Mouse (Mus musculus) limb, embryonic 13.5 days (tissue): ENCODE data around the gene Pgs1. TPM values are rescaled to one million over a fixed set of nuclear protein-coding genes. Genes with fewer than 3 reads are reported as not detected.

Source experiments
- ATAC-seq: fragments of 200-750 bp; cut with Nextera tagmentation; 2 replicates; pipeline ENCODE4 v1.8.0; 2017; ENCODE audit warnings: low read depth, moderate number of reproducible peaks, moderate TSS enrichment; ENCODE audit not compliant: low FRiP score
- H3K27ac ChIP-seq: fragments of 300-500 bp; sonication (generic); 2 replicates; pipeline ENCODE4 v1.5.1; 2015; ENCODE audit warnings: inconsistent platforms, mild to moderate bottlenecking, moderate library complexity
- H3K27me3 ChIP-seq: fragments of 300-500 bp; sonication (generic); 2 replicates; pipeline ENCODE4 v1.6.1; 2015; ENCODE audit warnings: mild to moderate bottlenecking, inconsistent platforms
- H3K36me3 ChIP-seq: fragments of 300-500 bp; sonication (generic); 2 replicates; pipeline ENCODE4 v1.6.1; 2015; ENCODE audit warnings: inconsistent platforms, mild to moderate bottlenecking, moderate library complexity
- H3K4me1 ChIP-seq: fragments of 300-500 bp; sonication (generic); 2 replicates; pipeline ENCODE4 v1.6.1; 2015; ENCODE audit warnings: inconsistent platforms
- H3K4me2 ChIP-seq: fragments of 300-500 bp; sonication (generic); replicated peaks from 2 replicates; pipeline ENCODE4 v1.6.1; 2015; ENCODE audit warnings: inconsistent platforms, mild to moderate bottlenecking, moderate library complexity
- H3K4me3 ChIP-seq: fragments of 300-500 bp; sonication (generic); 2 replicates; pipeline ENCODE4 v1.5.1; 2015; ENCODE audit warnings: moderate library complexity, mild to moderate bottlenecking, inconsistent platforms
- H3K9ac ChIP-seq: fragments of 300-500 bp; sonication (generic); 2 replicates; pipeline ENCODE4 v1.6.1; 2015; ENCODE audit warnings: mild to moderate bottlenecking, inconsistent platforms
- H3K9me3 ChIP-seq: fragments of 300-500 bp; sonication (generic); 2 replicates; pipeline ENCODE4 v1.6.1; 2016; ENCODE audit warnings: inconsistent platforms
- WGBS: fragments of 180-500 bp; shearing (Covaris S2); methylation state at CpG from one replicate; pipeline ENCODE4 v1.1.7; 2015; 5-methylcytosine and 5-hydroxymethylcytosine counted together
- polyA plus RNA-seq: library from polyadenylated mRNA; unstranded; fragments of >200 nt; fragmentation: Nextera tagmentation; extraction: Ambion mirVana; gene quantifications from 2 replicates; pipeline ENCODE4 v1.2.1, GENCODE M21; 2015

The Pgs1 gene
- polyA plus RNA-seq, 1 experiment from 2014 or later, result 35.7 TPM

DNA sequence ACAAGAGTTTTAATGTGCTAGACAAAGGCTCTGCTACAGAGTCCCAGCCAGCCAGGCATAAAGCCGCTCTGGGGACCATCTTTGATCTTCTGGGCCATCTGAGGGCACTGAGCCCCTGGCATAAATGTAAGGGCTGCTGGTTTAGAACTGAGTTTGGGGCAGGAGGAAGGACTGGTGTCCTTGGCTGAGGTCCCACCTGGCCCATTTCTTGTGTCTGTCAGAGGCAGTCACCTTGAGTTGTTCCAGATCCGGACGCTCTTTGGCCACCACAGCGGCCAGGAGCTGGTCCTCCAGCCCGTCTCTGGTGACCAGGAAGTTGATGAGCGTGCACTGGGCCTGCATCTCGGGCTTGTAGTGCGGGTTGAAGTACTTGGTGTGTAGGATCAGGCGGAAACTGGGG lies 56.7 kb downstream of the Pgs1 start:
- Histone ChIP-seq H3K27me3 (no peaks in the 10 kb centered on the region), H3K4me1 (peaks cover 7% of the 10 kb centered on the region), H3K4me2 (no peak overlapping the region), H3K9ac (no peak overlapping the region), H3K4me3 (no peak overlapping the region), H3K36me3 (no peaks in the 10 kb centered on the region), H3K9me3 (no peaks in the 10 kb centered on the region), H3K27ac (no peak overlapping the region)
- ATAC-seq, result no peak
- 92% methylated on average over 9 of the region's 9 CpGs for WGBS

GRCm38 (mm10) chr11:118043293-118043907 lies 57.3 kb downstream of the Pgs1 start:
- Histone ChIP-seq H3K36me3 (no peaks in the 10 kb centered on the region), H3K27me3 (no peaks in the 10 kb centered on the region), H3K27ac (no peak overlapping the region), H3K9ac (no peak overlapping the region), H3K4me2 (no peak overlapping the region), H3K9me3 (no peaks in the 10 kb centered on the region), H3K4me3 (no peak overlapping the region), H3K4me1 (peaks cover 7% of the 10 kb centered on the region)
- 59% methylated on average over 14 of the region's 14 CpGs for WGBS
- no peak for ATAC-seq

DNA sequence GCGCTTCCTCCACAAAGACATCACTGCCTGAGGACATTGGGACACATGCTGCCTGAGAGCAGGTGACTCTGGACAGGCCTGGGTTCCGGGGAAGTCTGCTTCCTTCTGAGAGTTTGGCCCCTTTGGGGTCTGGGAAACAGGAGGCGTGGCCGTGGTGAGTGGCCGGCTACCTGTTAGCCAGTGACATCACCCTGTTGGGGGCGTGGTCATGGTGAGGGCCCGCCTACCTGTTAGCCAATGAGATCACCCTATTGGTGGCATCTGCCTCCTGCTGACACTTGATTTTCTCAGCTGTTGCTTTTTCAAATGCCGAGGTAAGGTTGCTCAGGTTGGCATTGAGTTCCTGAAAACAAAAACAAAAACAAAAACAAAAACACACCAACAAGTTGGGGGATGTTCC lies 63.5 kb downstream of the Pgs1 start:
- Histone ChIP-seq H3K9ac (no peak overlapping the region), H3K4me3 (no peak overlapping the region), H3K36me3 (no peaks in the 10 kb centered on the region), H3K9me3 (no peaks in the 10 kb centered on the region), H3K4me2 (no peak overlapping the region), H3K4me1 (peaks cover 8% of the 10 kb centered on the region), H3K27me3 (no peaks in the 10 kb centered on the region), H3K27ac (no peak overlapping the region)
- no peak for ATAC-seq
- WGBS, result 28% methylated on average over 8 of the region's 8 CpGs

GRCm38 (mm10) chr11:118050174-118050573 lies 64.1 kb downstream of the Pgs1 start:
- Histone ChIP-seq H3K4me2 (no peak overlapping the region), H3K4me3 (no peak overlapping the region), H3K27ac (no peak overlapping the region), H3K4me1 (peaks cover 8% of the 10 kb centered on the region), H3K9ac (no peak overlapping the region), H3K36me3 (no peaks in the 10 kb centered on the region), H3K9me3 (no peaks in the 10 kb centered on the region), H3K27me3 (no peaks in the 10 kb centered on the region)
- no peak for ATAC-seq
- 81% methylated on average over 16 of the region's 16 CpGs for WGBS

DNA sequence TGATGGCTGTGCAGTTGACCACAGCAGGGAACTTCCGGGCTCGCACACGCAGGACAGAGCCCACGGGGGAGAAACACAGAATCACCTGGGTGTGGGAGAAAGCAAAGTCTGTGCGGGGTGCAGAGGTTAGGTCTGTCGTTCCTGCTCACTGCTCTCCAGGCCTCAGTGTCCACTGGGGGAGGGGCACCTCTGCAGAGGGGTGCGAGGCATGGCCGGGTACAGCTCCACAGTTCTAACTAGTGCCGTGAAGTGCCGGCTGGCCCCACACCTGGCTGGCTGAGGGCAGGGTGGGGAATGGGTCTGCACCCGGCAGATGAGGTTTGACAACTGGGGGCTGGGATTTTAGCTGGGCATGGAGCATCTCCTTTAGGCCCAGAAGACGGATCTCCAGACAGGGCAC lies 72.3 kb downstream of the Pgs1 start:
- H3K4me1 ChIP-seq, result 0 out of 2 replicates have a peak, but pooled peaks cover 4% of the 10 kb centered on the region
- no peak overlapping the region for H3K4me2 ChIP-seq
- no peak for ATAC-seq
- H3K9ac ChIP-seq, result no peak overlapping the region
- H3K36me3 ChIP-seq, result no peaks in the 10 kb centered on the region
- no peaks in the 10 kb centered on the region for H3K27me3 ChIP-seq
- no peak overlapping the region for H3K4me3 ChIP-seq
- no peak overlapping the region for H3K27ac ChIP-seq
- WGBS, result 68% methylated on average over 12 of the region's 12 CpGs
- no peaks in the 10 kb centered on the region for H3K9me3 ChIP-seq

- no peaks in the 10 kb centered on the region for H3K9me3 ChIP-seq
These were observed 72.8 kb downstream of the Pgs1 start for GRCm38 (mm10) chr11:118058872-118059271.

DNA sequence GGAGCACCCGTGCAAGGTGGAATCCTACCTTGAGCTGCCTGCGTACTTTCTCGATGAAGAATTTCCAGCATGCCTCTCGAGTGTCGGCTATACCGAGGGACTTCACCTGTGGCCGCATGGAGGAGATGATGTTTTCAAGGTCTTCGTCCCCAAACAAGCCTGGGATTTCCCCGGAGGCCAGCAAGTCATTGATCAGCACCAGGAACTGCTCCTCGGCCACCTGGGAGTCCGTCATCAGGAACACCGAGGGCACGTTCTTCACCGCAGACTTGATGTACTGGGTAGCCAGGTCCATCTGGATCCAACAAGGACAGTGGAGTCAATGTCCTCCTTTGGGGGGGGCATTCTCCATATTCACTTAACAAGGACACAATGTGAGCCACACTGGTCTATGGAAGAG lies 73.9 kb downstream of the Pgs1 start:
- no peak overlapping the region for H3K4me3 ChIP-seq
- no peaks in the 10 kb centered on the region for H3K9me3 ChIP-seq
- 0 out of 2 replicates have a peak, but pooled peaks cover 4% of the 10 kb centered on the region for H3K4me1 ChIP-seq
- no peak overlapping the region for H3K27ac ChIP-seq
- no peaks in the 10 kb centered on the region for H3K36me3 ChIP-seq
- no peak for ATAC-seq
- 86% methylated on average over 14 of the region's 14 CpGs for whole genome bisulfite sequencing
- no peak overlapping the region for H3K4me2 ChIP-seq
- no peaks in the 10 kb centered on the region for H3K27me3 ChIP-seq
- no peak overlapping the region for H3K9ac ChIP-seq

More at GRCm38 (mm10) chr11:118058872-118059271, 72.8 kb downstream of the Pgs1 start:
- no peaks in the 10 kb centered on the region for H3K36me3 ChIP-seq
- H3K9ac ChIP-seq, result no peak overlapping the region
- no peaks in the 10 kb centered on the region for H3K27me3 ChIP-seq
- no peak overlapping the region for H3K4me2 ChIP-seq
- H3K4me3 ChIP-seq, result no peak overlapping the region
- 62% methylated on average over 10 of the region's 10 CpGs for WGBS
- H3K27ac ChIP-seq, result no peak overlapping the region
- no peak for ATAC-seq
- 0 out of 2 replicates have a peak, but pooled peaks cover 4% of the 10 kb centered on the region for H3K4me1 ChIP-seq

DNA sequence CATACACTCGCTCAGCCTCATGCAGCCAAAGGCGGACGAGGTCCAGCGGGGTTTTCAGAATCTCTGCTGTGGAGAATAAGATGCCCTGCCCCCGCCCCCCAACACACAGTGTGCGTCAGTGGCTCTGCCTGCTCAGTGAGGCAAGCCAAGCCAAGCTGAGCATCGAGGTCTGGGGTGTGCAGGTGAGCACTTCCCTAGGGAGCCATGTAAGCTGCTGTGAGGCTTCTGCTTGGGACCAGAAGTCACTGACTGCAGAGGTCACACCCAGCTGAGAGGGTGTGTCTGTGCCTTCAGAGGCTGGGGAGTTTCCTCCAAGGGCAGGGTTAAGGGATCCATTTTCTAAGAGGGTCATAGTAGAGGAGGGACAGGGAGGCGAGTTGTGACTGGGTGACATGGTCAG lies 81.5 kb downstream of the Pgs1 start:
- H3K9ac ChIP-seq, result no peak overlapping the region
- no peak overlapping the region for H3K4me2 ChIP-seq
- WGBS, result 76% methylated on average over 8 of the region's 8 CpGs
- ATAC-seq, result no peak
- no peaks in the 10 kb centered on the region for H3K27me3 ChIP-seq
- no peak overlapping the region for H3K4me3 ChIP-seq
- no peak overlapping the region for H3K27ac ChIP-seq
- no peaks in the 10 kb centered on the region for H3K9me3 ChIP-seq
- peaks cover 23% of the 10 kb centered on the region for H3K4me1 ChIP-seq
- no peaks in the 10 kb centered on the region for H3K36me3 ChIP-seq

DNA sequence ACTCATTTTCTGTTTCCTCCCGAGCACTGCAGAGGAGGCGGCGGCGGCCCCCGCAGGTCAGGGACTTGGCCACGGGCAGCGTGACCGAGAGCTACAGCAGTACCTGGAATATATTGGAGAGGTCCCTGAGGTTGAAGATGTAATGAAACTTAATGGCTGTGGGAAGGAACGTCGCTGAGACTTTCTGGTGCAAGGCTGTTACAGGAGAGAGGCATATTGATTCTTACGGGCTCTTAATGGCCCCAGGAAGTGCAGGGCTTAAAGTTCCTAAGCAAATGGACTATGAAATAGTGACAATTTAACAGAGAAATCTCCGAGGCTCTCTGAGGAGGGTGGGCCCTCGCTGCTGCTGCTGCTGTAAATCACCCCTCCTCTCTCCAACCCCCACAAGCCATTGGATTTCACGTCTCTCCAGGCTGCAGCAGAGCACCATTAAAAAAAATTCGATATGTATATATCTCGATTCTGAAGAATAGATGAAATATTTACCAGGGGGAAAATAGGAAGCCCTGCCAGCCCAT lies 82.8 kb downstream of the Pgs1 start:
- ATAC-seq, result no peak

DNA sequence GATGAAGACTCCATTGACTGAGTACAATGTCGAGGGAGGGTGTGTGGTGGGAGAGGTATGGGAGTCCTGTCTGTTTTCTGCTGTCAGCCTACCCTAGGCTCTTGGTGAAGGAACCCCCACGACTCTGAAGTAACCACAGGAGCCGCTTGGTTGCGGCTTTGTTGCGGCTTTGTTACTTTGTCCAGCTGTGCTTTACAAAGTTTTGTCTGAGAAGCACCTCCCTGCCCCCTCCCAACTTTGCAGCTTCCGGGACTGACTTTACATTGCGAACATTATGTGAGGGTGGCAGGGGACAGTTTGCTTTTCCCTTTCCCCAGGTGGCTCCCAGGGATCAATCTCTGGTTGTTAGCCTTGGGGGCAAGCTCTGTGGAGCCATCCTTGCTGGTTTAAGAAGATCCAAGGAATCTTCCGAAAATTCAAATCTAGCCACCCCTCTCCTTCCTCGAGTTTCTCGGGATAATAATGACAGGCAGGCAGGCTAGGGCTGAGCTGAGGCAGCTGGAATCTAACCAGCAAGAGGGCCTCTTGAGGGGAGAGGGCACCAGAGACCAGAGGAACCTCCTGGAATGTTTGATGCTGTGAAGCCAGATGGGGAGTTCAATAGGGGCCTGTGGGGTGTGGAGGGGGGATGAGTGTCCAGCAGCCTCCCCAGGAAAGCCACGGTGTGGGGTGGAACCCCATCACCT lies 85.3 kb downstream of the Pgs1 start:
- Histone ChIP-seq H3K4me3 (no peak overlapping the region), H3K4me1 (peaks cover 38% of the 10 kb centered on the region), H3K27me3 (no peaks in the 10 kb centered on the region), H3K27ac (no peak overlapping the region), H3K9ac (0 out of 2 replicates have a peak overlapping the region, but pooled peaks have one; percentile 25), H3K9me3 (no peaks in the 10 kb centered on the region), H3K4me2 (no peak overlapping the region), H3K36me3 (no peaks in the 10 kb centered on the region)
- no peak for ATAC-seq
- WGBS, result 51% methylated on average over 11 of the region's 11 CpGs

More for the DNA sequence above, 82.8 kb downstream of the Pgs1 start:
- WGBS, result 52% methylated on average over 16 of the region's 16 CpGs
- no peak overlapping the region for H3K4me2 ChIP-seq
- no peaks in the 10 kb centered on the region for H3K27me3 ChIP-seq
- H3K9me3 ChIP-seq, result no peaks in the 10 kb centered on the region
- H3K36me3 ChIP-seq, result no peaks in the 10 kb centered on the region
- H3K27ac ChIP-seq, result no peak overlapping the region
- H3K4me1 ChIP-seq, result peaks cover 23% of the 10 kb centered on the region
- H3K9ac ChIP-seq, result no peak overlapping the region
- no peak overlapping the region for H3K4me3 ChIP-seq
